Mouse (Mus musculus): ENCODE measurements around the gene Spin2e.
"Not testable (repeated sequence)": the region's sequence is repeated elsewhere in the genome, so short reads cannot be mapped to it uniquely, and the experiment has no call there.

The Spin2e gene

GRCm38 (mm10) chrX:31618820-31619219, at the start of gene Spin2e:
Spin2e (minus strand) TSS chrX:31618920.
- not testable (repeated sequence) for DNase-seq

DNA sequence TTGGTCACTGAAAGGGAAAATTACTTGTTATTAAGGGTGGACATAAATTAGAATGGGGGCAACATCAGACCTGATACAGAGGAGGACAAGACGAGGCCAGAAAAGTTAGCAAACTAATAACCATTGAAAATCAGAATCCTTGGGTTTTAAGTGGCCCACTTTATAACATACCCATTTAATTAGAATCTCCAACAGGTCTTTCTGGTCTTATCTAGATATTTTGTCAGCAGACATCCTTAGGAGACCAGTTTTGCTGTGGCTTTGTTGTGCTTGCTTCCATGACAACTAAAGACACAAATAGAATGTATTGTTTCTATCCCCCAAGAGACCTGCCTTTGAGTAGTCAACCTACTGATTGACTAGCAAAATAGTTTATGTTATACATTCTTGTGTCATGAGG, 44.5 kb downstream of the Spin2e start, which contains the start of gene Gm21883:
Gene Gm21883 (minus strand): TSS at position 101 of the 400 bp plus-strand sequence.
- not testable (repeated sequence) for DNase-seq
